Mouse (Mus musculus) adrenal gland, adult (tissue): ENCODE data around the gene Brpf1.

Experiments
- DNase-seq, 2 experiments: peaks; one replicate each; pipeline ENCODE4 v3.0.0; 2022 to 2023; ENCODE audit warnings: low spot score in 1 of 2; ENCODE audit not compliant: inconsistent age in 2 of 2

Gene Brpf1

DNA sequence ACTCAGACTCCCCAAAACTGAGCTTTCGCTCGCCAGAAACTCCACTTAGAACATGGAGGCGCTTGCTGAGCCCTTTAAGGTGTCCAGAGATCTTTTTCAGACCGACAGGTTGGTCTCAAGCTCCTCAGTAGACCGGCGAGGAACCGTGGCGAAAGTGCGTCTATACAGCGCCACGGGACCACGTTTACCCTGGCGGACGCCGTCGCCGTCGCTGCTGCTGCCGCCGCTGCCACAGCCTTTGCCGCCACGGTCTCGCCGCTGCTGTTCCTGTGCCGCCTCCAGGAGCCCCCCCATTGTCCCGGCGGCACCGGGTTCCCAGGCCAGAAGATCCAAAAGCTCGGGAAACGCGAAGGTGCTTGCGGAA, at the start of gene Brpf1:
Gene Brpf1, plus strand, starts transcription at position 152 of the 364 bp plus-strand sequence.
- DNase-seq = no peak

DNA sequence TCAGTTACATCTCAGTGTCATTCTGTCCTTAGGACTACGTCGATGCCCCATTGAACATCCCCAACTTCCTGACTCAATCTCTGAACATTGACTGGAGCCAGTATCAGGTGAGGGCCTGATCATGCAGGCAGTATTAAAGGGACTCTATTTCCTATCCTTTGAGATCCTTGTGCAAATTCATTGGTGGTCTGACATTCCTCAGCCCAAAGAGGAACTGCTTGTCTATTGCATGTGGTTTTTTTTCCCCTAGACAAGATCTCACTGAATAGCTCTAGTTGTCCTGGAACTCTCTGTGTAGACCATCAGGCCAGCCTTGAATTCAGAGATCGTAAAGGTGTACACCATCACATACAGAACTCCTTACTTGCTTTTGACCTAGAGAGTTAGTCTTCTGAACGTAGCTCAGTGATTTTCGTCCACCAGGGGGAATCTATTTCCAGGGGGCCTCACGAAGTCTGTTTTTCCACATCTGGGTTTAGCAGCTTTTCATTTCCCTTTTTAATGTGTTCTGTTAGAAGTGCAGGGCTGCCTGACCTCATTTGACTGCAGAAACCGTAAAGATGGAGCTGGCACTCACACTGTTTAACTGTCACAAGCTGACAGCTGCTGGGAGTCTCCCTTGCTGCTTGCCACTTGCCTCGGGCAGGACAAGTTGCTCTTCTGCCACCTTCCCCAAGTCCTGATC, 45.6 kb upstream of the Brpf1 start:
- no peak for DNase-seq

DNA sequence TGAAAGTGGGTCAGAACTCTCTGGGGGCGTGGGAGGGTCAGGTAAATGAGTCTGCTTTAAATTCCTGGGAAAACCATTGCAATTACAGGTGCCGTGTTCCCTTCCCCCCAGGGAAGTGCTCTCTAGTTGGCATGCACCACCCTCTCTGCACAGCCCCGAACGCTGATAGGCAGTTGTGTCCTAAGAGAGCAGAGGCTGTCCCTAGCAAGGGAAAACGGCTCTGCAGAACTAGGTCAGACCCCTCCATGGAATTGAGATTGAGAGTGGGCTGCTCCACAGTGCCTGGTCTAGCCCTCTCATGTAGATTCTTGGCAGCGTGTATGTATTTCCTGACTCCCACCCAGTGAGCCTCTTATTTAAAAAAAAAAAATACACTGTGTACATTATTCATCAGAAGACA, 43.4 kb upstream of the Brpf1 start:
- DNase-seq = no peak

DNA sequence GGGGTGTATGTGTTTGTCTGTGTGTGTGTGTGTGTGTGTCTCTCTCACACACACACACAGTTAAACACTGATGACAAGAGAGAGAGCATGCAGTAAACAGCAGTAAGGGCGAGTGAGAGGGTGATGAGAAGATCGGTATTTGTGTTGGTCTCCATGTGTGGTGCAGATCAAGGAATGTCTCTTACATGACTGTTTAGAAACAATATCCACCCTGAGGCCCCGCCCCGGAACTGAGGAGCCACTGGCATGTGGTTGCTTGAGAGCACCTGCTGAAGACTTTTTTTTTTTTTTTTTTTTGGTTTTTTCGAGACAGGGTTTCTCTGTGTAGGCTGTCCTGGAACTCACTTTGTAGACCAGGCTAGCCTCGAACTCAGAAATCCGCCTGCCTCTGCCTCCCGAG, 42.5 kb upstream of the Brpf1 start:
- DNase-seq = no peak

DNA sequence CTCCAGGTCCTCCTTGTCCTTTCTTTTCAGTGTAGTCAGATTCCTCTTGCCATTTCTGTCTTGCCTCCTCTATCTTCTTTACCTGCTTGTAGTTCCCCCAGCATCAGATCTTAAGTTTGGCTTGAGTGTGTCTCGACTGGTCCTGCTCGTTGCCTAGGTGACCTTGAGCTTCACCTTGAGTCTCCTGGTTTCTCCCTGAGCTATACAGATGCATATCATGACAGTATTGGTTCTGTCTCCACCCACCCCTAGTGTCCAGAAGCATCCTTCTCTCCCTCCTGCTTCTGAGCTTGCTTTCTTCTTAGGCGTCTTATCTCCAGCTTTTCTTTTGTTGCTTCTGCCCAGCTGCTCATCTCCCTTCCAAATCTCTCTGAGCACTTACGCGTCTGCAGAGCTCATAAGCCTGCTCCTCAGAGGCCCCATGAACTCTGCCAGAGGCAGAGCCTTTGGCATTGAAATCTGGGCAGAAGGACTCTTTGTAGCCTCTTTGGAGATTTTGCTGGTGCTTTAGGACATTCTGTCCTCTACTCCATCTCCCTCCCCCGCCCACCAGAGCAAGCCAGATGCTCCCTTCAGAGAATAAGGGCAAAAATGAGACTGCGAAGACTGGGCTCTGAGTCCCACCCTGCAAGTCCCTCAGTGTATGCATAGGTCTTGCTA, 39.8 kb upstream of the Brpf1 start:
- no peak for DNase-seq

DNA sequence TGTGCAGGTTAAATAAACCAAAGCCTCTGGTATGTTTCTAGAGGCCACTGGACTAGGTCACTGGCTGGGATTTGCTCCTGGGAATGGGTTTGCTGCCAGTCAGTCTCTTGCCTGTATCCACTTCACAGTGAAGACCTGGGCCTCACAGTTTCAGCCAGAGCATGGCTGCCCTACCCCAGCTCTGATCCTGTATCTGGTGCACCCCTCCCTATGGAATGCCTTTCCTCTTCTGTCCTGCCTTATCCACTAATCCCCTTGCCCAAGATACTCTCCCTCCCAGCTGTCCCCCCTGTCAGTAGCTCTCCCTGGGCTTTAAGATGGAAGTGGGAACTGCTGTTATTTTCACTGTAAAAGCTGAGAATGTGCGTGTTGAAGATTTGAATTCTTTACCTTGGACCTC, 38.9 kb upstream of the Brpf1 start:
- DNase-seq = no peak

DNA sequence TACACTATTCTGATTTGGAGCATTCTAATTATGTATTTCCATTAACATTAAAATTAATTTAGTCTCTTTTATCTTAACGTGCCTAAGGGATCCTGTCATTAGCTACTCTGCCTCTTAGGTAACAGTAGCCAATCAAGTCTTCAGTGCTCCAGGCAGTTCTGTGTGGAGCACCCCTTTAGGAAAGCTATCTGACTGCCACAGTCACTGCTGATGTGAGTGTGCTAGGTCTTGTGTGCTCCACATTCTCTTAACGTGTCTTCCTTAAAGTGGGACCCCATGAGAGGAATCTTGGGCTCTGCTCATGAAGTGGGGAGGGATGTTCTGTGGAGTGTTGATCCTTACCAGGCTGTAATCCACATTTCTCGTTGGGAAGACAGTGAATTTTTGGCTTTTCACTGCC, 34.6 kb upstream of the Brpf1 start:
- DNase-seq = no peak

DNA sequence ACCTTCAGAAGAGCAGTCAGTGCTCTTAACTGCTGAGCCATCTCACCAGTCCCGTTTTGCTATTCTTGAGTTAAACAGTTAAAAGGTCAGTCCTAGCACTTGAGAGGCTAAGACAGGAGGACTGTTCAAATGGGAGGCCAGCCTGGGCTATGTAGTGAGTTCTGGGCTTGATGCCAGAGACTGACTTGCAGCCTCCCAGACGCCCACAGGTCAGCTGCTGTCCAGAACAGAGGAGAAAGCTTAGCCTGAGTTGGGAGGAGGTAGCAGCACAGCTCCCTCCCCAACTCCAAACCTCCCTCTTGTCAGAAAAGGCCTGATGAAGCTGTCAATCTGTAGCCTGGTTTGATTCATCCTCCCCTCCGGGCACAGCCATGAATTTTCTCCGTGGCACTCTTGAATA, 30.1 kb upstream of the Brpf1 start:
- no peak for DNase-seq

DNA sequence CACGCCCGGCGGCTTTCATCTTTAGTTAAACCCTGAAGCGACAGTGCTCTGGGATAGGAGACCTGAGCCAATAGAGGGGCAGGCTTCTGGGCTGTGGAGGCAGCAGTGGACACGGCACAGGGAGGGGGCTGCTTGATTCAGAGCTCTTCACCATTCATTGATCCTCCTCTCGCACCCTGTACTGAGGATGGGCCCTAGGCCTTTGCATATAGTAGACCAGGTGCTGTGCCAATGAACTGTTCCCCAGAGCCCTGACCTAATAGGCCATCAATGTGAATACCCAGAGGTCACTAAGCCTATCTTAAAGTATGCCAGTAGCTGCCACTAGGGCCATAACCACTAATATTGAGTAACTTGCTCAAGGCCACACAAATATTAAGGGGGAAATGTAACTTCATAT, 25.3 kb upstream of the Brpf1 start:
- no peak for DNase-seq

DNA sequence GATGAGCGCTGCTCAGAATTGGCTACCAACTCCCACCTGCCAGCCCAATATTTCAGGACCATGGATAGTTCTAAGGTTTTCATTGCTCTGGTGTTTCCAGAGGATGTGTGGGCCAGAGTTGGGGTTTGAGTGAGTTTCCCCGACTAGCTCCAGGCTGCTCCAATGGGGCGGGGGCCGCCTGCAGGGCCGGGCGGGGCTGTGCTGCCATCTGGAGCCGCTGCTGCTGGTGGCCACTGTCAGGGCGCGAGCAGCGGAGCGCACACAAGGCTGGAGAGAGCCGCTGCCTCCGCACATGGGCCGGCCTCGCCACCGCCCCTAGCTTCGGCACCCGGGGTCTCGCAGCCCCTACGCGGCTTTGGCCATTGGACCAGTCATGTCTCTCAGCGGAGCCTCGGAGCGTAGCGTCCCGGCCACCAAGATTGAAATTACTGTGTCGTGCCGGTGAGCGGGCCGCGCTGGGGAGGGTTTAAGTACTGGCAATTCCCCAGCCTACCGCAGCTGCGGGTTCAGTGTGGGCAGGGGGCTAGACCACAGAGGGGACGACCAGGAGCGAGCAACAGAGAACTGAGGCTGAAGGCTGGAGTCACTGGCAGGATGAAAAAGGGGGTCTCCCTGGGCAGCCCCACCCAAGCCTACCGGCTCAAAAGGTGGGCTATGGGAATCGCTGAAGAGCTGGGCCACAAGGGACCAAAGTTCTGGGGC, 24.7 kb upstream of the Brpf1 start, which contains the start of gene Cpne9:
Gene Cpne9, plus strand, starts transcription at position 207 of the 702 bp plus-strand sequence.
- peak in 1 of 2 experiments; percentile 69 for DNase-seq

DNA sequence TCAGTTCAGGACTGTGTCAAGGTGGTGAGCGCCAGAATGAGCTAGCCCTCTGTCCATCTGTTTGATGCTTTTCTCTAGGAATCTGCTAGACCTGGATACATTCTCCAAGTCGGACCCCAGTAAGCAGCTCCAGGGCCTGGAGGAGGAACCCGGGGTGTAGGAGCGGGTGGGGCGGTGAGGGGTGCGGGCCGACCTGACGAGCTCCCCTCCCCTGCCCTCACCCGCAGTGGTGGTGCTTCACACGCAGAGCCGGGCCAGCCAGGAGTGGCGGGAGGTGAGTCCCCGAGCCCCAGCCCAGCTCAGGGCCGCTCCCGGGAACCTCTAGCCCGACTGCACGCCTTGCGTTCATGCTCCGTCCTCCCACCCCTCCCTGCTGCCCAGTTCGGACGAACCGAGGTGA, 24.0 kb upstream of the Brpf1 start:
- DNase-seq = no peak

DNA sequence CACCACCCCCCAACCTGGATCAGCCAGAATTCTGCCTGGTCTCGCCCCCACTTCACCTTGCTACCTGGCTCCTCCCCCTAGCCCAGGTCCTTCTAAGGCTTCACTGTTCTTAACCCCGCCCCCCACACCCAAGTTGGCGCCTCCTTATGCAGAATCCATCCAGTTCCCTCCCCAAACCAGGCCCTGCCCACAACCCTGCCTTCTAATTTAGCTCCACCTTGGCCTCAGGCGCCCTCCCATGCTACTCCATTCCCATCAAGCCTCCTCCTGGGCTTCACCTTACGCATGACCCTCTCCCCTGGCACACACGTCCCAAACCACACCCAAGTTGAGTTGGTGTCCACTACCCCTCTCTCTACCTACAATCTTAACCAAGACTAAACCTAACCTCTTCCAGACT, 23.4 kb upstream of the Brpf1 start:
- DNase-seq = no peak

DNA sequence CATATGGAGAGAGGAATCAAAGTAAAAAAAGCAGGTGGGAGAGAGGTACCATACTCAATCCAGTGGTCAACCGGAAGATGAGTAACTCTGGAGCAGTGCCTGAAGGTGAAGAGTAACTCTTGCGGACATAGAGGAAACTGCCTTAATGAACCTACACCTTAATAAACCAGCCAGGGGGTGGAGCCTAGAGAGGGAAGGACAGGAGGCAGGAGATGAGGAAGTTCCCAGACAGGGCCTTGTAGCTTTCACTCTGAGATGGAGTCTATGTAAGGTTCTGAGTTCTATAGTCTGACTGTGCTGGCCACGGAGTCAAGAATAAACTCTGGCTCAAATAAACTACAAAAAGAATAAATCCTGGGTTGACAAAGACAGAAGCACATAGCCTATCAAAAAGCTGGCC, 22.0 kb upstream of the Brpf1 start:
- no peak for DNase-seq

DNA sequence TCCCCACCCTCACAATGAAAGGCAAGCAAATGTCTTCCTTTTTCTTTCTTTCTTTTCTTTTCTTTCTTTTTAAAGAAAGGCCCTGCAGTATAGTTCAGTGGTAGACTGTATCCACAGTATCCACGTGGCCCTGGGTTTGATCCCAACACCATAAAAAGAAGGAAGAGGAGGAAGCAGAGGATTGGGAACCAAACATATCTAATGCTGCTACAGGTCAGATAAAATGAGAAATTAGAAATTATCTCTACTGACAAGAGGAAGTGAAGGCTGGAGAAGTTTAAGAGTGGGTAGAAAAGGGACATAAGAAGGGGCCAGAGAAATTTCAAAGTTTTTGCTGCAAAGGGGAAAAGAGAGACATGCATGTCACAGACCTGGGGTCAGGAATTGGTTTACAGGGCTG, 20.6 kb upstream of the Brpf1 start:
- no peak for DNase-seq

DNA sequence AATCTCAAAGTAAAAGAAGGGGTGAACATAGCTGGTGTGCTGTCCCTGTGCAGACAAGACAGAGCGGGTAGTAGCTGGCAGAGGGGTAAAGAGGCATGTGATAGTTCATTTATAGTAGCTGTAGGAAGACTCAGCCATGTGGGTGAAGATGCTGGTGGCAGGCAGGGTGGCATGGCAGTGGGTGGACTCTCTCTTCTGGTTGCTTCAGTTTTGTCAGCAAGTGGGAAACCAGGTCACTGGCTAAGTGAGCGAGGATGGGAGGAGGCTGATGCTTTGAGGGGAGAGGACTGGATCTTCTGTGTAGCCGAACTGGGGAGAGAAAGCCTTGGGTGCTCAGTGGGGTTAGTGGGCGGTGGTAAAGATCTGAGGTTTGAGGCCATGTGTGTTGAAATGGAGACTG, 19.7 kb upstream of the Brpf1 start:
- DNase-seq = no peak

DNA sequence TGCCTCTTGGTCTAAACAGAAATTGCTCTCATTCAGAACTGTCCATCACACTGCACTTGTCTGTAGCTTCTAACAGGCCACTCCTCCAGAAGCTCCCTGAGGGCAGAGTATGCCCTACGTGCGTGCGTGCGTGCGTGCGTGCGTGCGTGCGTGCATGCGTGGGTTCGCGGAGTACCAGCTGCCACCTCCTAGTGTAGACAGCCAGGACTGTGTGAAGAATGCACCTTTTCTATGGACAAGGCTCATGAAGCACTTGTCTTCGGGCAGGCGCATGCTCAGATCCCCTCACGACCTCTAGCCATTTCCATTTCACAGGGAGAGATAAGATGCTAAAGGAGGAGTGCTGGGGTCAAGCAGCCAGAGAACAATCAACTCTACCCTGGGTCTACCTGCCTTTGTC, 17.6 kb upstream of the Brpf1 start:
- DNase-seq = no peak

DNA sequence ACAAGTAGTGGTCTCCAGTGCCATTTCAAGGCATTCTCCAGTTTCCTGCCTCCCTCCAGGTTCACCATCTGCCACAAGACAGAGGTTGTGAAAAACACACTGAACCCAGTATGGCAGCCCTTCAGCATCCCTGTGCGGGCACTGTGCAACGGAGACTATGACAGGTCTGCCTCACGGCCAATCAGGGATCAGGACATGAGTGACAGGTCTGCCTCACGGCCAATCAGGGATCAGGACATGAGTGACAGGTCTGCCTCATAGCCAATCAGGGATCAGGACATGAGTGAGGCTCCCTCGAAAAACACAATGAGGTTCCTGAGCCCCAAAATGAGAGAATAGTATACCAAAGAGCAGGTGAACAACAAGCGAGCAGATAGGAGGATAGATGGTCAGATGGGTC, 16.6 kb upstream of the Brpf1 start:
- no peak for DNase-seq

DNA sequence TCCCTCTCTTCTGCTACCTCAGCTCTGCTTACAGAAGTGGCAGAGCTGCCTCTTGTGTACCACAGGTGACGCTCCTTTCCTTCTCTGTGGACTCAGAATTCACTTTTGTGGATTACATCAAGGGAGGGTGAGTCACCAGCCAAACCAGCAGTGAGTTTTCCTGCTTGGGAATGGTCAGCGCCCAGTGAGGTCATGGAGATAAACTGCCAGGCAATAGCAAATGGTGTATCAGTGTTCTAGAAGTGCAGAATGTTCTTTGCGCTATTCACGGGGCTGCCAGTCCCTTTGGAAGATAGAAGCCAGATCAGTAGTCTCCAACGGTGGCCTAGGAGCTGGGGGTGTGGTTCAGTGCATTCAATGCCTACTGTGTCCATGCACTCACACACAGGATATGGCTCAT, 14.0 kb upstream of the Brpf1 start:
- DNase-seq = peak; percentile 47 to 70

DNA sequence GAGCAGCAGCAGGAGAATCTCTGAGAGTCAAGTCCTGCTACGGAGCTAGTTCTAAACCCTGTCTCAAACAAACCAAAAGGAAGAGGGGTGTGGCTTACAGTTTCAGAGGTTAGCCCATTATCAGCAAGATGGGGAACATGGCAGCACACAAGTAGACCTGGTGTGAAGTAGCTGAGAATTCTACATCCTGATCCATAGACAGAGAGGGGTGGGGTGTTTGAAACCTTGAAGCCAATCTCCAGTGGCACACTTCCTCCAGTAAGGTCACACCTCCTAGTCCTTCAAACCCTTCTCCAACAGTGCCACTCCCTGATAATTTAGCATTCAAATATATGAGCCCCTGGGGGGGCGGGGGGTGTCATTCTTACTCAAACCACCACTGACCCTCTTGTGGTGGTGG, 10.9 kb upstream of the Brpf1 start:
- DNase-seq = no peak

DNA sequence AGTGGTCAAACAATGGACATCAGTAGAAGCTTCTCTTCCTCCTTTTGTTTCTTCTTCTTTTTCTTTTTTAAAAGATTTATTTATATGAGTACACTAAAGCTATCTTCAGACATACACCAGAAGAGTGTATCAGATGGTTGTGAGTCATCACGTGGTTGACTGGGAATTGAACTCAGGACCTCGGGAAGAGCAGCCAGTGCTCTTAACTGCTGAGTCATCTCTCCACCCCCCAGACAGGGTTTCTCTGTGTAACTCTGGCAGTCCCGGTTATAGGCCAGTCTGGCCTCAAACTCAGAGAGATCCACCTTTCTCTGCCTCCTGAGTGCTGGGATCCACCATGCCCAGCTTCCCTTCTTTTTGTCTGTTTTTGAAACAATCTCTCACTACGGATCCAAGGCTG, 10.3 kb upstream of the Brpf1 start:
- no peak for DNase-seq

DNA sequence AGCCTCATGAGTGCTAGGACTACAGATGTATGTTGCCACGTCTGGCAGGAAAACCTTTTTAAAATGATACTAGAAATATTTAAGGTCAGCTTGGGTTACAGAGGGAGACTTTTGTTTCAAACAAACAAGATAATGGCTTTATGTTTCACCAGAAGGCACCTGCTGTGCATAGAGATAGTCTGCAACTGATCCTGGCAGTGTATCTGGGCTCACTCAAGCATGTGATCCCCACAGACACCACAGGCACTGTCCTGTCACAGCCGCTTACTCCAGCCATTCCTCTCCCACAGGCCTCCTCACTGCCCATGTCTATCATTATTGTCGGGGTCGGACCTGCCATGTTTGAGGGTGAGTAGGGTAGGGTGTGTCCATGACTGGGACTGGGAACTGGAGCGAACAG, 5.6 kb upstream of the Brpf1 start:
- no peak for DNase-seq

DNA sequence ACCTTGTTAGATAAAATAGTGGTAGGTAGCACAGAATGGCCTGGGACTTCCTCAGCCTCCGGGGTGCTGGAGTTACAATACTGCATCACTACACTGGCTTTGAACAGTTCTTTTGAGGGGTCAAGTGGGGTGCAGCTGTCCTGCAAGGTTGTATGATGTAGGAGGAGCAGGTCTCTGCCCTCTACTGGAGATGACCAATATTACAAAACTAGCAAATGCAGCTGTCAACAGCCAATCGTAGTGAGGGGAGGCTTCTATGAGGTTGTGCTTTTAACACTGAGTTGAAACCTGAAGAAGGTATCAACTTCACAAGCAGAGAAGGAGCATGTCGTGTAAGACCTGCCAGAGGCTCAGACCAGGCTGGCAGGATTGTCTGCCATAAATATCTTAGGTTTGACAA, 4.7 kb upstream of the Brpf1 start:
- peak in 1 of 2 experiments; percentile 68 for DNase-seq
